Mouse (Mus musculus) c-Kit-positive CD71-negative TER-119-negative erythroid progenitor cells, embryonic 14.5 days (primary cell): ENCODE results near the gene Men1.
"Not testable (repeated sequence)": the region's sequence is repeated elsewhere in the genome, so short reads cannot be mapped to it uniquely, and the experiment has no call there.

Experiments used
- DNase-seq: peaks from one replicate; pipeline ENCODE4 v3.0.0-alpha.2; 2013; ENCODE audit warnings: low read depth

Gene Men1

GRCm38 (mm10) chr19:6304787-6305516 is 29.8 kb upstream of the Men1 start:
- peak; percentile 95 for DNase-seq

- DNase-seq: no peak
These were observed 29.2 kb upstream of the Men1 start for GRCm38 (mm10) chr19:6305517-6306115.

- peak; percentile 68 for DNase-seq
These were observed 28.6 kb upstream of the Men1 start, which contains the start of gene Cdc42bpg for GRCm38 (mm10) chr19:6306137-6306551. Gene Cdc42bpg (plus strand): TSS chr19:6306456.

- DNase-seq: peak; percentile 82
These were observed 28.2 kb upstream of the Men1 start for GRCm38 (mm10) chr19:6306586-6306985.

GRCm38 (mm10) chr19:6307733-6308531 is 26.8 kb upstream of the Men1 start:
- no peak for DNase-seq

GRCm38 (mm10) chr19:6310181-6310580 is 24.6 kb upstream of the Men1 start:
- no peak for DNase-seq

- not testable (repeated sequence) for DNase-seq
These were observed 23.0 kb upstream of the Men1 start for GRCm38 (mm10) chr19:6311783-6312182.

GRCm38 (mm10) chr19:6313796-6314195 is 21.0 kb upstream of the Men1 start:
- DNase-seq: no peak

GRCm38 (mm10) chr19:6314513-6314912 is 20.3 kb upstream of the Men1 start:
- DNase-seq: no peak

- no peak for DNase-seq
These were observed 19.2 kb upstream of the Men1 start for GRCm38 (mm10) chr19:6315573-6315972.

GRCm38 (mm10) chr19:6318145-6318544 is 16.6 kb upstream of the Men1 start:
- DNase-seq: no peak

- no peak for DNase-seq
These were observed 13.4 kb upstream of the Men1 start for GRCm38 (mm10) chr19:6321358-6321757.

GRCm38 (mm10) chr19:6321786-6322621 is 12.8 kb upstream of the Men1 start:
- no peak for DNase-seq

- DNase-seq: no peak
These were observed 10.0 kb upstream of the Men1 start for GRCm38 (mm10) chr19:6324751-6325150.

GRCm38 (mm10) chr19:6331178-6331577 is 3.6 kb upstream of the Men1 start:
- no peak for DNase-seq

- no peak for DNase-seq
These were observed 2.9 kb upstream of the Men1 start for GRCm38 (mm10) chr19:6331719-6332516.

- DNase-seq: no peak
These were observed 801 bp upstream of the Men1 start for GRCm38 (mm10) chr19:6333761-6334595.

- no peak for DNase-seq
These were observed 664 bp downstream of the Men1 start for GRCm38 (mm10) chr19:6335458-6335827.

GRCm38 (mm10) chr19:6336920-6337319 is 2.1 kb downstream of the Men1 start:
- DNase-seq: no peak

- no peak for DNase-seq
These were observed 3.4 kb downstream of the Men1 start for GRCm38 (mm10) chr19:6338171-6338570.
